Mouse (Mus musculus) liver, adult (tissue): ENCODE results near the gene 4930402F06Rik.

Experiments
- GATA4 ChIP-seq: IDR thresholded peaks from 2 replicates; pipeline ENCODE4 v1.6.1; 2014; ENCODE audit warnings: mild to moderate bottlenecking, low read length; ENCODE audit not compliant: insufficient replicate concordance

The 4930402F06Rik gene

DNA sequence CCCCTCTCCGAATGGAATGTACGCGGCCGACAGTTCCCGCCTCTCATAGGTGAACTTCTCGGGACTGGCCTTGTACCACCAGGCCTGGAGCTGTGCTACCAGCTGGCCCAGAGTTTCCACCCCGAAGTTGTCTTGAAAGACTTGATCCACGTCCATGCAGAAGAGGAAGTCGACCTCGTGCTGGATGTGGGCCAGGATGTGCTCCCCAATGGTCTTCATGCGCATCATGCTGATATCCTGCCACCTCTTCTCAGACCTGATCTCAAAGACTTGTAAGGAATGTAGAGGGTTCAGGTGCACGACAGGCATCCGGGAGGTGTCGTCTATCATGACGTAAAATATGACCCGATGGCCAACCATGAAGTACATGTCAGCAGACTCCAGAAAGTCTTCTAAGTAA, 5.4 kb upstream of the 4930402F06Rik start:
- no peak for TF ChIP-seq GATA4

DNA sequence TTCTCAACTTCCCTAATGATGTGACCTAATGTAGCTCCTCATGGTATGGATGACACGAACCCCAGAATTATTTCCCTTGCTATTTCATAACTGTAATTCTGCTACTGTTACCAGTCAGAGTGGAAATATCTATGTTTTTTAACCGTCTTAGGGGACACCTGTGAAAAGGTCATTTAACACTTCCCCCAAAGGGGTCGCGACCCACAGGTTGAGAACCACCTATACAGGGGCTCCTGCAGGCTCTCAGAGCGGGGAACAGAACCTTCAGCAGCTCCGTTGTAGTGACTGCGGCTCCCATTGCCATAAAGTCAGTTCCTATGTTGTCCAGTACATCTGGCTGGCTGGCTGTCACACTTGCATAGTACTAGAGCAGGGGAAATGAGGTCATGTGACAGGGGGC, 3.8 kb upstream of the 4930402F06Rik start:
- no peak for TF ChIP-seq GATA4

DNA sequence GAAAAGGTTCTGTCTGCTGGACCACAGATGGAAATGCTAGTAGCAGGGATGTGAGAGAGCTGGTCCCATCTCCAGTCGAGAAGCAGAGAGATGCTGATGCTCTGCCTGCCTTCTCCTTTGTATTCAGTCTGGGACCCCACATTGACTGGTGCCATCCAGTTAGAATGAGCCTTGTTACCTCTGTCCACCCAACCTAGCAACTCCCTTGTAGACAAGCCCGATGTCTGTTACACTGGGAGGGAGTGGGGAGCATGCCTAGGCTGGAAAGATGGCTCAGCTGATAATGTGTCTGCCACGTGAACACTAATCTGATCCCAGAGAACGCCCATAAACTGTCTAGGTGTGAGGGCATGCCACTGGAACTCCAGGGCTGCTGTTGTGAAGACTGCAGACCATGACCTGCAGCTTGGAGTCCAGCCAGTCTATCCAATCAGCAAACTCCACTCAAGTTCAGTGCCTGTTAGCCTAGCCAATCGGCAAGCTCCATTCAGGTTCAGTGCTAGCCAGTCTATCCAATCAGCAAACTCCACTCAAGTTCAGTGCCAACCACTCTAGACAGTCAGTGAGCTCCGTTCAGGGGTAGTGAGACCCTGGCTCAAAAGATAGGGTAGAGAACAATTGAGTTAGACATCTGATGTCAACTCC, 1.3 kb upstream of the 4930402F06Rik start:
- TF ChIP-seq GATA4, result no peak

DNA sequence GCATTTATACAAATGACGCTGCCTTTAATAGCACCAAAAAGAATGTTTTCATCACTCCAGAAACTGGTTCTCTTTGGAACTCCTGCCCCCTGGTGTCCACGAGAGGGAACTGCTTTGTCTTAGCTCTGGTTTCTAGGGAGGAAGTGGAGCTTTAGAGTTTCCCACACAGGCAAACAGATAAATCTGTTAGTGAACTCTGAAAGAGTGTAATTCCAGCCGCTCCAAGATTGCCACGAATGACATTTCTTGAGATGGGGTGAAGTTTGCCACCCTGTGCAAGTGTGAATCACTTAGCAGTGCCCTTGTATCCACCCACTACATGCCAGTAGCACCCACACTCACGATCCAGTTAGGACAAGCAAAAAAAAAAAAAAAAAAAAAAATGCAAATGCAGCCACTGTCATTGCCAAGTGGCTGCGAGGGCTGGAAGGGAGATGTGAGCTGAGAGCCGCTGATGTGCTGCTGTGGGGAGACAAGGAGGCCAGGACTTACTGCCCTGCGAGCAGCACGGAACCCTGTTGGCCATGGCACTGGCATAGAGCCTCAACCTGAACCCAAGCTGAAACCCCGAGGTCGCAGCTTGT, 707 bp upstream of the 4930402F06Rik start:
- no peak for TF ChIP-seq GATA4

DNA sequence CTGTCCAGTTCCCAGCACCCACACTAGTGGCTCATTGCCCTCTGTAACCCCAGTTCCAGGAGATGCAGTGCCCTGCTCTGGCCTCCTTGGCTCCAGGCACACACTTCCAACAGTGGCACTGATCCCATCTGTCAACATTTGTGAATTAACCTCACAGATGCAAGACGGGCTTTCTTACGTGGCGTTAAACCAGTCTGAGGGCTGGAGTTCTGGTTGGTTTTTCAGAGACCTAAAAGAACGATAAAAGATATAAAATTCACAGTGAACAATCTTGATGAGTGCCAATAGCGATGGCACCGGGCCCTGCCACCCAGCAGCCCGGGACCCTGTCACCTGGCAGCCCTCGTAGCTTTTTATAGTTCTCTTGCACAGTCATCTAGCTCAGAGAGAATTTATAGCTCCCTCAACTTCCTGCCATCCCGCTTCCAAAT, 11.5 kb downstream of the 4930402F06Rik start:
- no peak for TF ChIP-seq GATA4

DNA sequence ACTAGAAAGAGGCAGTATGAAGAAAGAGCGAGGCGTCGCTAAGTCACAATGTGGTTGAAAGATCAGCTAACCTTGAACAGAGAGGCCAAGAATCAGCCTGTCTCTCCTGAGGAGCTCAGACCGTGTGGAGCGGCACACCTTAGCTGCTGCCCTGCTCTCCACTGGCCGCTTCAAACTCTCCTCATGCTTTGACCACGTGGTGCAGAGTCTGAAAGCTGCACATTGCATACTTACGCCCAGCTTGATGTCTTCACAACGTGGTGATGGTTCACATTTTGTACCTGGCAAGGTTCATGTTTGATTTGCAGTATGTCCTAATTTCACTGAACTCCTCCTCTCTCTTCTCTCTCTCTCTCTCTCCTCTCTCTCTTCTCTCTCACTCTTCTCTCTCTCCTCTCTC, 17.7 kb downstream of the 4930402F06Rik start:
- TF ChIP-seq GATA4, result no peak

DNA sequence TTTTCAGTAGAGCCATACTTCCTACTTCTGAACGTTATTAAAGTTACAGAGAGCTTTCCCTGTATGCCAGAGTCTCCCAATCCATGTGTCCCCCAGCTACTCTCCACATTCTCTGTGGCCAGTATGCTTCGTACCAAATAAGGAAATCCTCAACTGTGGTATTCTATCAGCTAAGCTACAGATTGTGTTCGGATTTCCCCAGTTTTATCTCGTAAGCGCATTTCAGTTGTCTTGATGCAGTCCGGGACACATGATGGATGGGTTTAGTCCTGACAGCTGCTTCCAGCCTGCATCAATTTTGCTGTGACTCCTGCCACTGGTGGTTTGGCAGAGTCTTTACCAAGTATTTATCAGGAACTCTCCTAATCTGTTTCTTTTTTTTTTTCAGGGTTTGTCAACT, 19.4 kb downstream of the 4930402F06Rik start:
- TF ChIP-seq GATA4, result no peak

DNA sequence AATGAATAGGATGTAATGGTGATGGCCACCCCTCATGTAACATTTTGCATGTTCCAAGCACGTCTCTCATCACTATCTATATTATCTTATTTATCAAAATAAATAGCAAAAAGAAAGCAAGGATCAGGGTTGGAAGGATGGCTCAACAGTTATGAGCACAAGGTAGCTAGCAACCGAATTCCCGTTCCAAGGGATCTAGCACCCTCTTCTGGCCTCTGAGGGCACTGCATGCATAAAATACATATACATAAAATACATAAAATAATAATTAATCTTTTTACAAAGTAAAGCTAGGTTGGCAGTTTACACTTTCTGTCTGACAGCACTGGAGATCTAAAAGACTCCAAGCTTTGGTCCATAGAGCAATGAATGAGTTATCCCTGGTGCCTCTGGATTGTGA, 24.0 kb downstream of the 4930402F06Rik start:
- no peak for TF ChIP-seq GATA4

DNA sequence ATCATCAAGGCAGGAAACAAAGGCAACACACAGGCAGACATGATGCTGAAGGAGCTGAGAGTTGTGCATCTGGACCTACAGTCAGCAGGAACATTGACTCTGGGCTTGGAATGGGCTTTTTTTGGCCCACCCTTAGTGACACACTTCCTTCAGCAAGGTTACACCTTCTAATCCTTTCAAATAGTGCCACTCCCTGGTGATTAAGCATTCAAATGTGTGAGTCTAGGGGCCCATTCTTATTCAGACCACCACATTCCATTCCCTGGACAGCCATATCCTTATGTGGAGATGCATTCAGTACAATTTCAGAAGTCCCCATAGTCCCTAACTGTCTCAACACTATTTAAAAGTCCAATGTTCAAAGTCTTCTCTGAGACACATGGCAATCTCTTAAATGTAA, 26.3 kb downstream of the 4930402F06Rik start:
- no peak for TF ChIP-seq GATA4

DNA sequence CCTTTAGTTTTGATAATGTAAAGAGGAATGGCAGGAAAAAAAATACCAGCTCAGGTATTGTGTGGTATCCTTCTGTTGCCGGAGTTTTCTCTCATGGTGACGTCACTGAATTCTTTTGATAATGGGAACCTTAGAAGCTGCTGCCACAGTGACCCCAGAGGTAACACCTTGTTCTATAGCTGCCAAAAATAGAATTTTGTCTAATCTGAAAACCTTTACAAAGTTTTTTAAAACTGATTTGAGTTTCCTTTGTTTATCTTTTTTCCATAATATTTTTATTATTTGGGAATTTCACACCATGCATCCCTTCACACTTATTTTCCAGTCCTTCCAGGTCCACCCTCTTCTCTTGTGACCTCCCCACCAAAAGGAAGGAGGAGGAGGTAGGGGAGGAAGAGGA, 29.3 kb downstream of the 4930402F06Rik start, which contains the start of gene 4930568D16Rik:
4930568D16Rik (minus strand) TSS at position 101 of the 400 bp plus-strand sequence.
- TF ChIP-seq GATA4, result no peak

DNA sequence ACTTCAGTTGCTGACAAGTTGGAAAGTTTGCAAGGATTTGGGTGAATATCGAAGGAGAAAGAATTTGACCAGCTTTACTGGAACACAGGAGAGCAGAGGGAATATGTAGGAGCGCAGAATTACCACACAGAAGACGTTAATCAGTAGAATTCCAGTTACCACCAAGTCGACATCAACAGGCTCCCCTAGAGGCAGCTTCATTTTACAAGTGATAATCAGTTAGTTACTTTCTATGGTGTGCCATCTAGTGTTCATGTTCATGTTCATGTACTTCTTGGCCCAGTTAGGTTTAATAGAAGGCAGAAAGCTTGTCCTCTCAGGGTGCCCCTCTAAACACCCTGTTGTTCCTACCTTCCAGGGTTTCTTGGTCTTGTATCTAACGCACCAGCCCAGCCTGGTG, 47.8 kb downstream of the 4930402F06Rik start:
- TF ChIP-seq GATA4, result no peak

DNA sequence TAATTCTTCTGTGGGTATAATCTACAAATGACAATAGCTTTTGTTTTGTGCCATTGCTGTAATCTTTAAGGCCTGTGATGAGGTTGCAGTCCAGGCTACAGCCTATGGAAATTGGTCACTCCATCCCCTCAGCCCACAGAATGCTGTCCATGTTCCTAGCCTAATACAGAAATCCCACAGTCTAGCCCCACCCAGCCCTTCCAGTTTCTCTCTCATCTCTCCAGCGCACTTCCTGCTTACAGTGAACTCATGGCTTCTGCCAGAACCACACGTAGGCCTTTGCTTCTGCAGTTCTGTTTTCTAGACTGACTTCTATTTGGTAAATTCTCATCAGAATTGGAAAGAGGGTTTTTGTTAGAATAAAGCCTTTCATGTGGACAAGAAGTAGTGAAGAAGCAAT, 51.0 kb downstream of the 4930402F06Rik start:
- no peak for TF ChIP-seq GATA4

DNA sequence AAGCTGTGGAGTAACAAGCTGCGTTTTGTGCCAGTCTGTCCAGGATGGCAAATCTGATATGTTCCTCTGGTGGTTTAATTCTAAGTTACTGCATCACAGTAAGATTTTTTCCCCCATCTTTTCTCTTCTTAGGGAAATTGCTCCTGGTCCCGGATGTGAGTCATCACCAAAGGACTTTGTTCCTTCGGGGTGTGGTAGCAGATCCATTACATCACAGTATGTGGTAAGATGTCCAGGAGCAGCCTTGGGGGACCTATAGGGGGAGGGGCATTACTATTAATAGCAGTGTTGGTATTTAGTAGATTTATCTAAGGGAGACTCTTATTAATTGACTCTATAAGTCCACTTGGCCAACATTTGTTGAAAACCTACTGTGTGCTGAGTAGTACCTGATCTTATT, 54.4 kb downstream of the 4930402F06Rik start:
- TF ChIP-seq GATA4, result no peak

DNA sequence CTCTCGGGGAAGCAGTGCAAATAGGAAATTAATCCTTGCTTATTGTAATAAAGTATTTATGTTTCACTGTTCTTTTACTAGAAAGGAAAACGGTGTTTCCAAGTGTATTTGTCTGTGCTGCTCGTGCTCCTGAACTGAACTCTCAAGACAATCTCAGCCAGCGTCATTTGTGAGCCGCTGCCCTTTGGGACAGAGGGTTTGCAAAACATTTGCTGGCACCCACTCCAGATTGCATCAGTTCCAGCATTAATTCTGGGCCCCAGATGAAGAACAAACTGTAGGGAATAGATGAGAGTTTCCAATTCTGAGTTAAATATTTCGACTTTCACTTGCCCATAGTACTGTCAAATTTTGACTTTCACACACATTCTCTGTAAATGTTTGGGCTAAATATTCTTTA, 58.3 kb downstream of the 4930402F06Rik start:
- no peak; the same call in 1 of the 2 replicates for TF ChIP-seq GATA4

DNA sequence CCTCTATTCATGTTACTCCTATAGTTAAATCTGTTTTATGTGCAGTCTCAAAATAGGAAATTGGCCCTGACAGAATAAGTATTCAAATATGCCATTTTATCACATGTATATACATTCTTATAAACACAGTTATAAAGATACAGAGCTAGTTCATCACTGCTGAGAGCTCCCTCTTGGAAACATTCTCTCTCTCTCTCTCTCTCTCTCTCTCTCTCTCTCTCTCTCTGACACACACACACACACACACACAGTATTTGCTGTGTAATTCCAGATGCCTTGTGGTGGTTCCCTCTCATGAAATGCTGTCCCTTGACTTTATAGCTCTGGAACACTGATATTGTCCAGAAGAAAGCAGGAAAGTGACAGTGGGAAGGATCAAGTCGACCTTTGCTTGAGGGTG, 58.9 kb downstream of the 4930402F06Rik start:
- no peak for TF ChIP-seq GATA4

DNA sequence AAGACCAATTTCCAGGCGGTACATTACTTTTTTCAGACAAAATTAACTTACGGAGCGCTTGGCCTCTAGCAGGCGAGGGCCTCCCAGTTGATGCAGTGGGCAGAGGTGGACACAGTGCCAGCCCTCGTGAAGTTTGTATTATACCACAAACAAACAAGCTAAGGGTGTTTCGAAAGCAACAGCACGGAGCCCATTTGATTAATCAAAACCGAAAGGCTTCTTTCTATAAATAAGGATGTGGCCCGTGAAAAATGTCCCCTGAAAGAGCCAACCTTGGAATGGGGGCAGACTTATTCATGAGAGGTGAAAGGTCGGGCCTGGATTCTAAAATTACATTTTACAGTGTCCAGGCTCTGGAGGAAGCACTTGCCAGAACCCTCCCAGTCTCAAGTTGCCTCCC, 59.6 kb downstream of the 4930402F06Rik start:
- no peak for TF ChIP-seq GATA4
